Mouse (Mus musculus) cerebellum, adult 9-10 months (tissue): ENCODE data around the gene Ltk.
"Not testable (repeated sequence)": the region's sequence is repeated elsewhere in the genome, so short reads cannot be mapped to it uniquely, and the experiment has no call there.

Source experiments
- DNase-seq: peaks from one replicate; pipeline ENCODE4 v3.0.0; 2022

Gene Ltk

DNA sequence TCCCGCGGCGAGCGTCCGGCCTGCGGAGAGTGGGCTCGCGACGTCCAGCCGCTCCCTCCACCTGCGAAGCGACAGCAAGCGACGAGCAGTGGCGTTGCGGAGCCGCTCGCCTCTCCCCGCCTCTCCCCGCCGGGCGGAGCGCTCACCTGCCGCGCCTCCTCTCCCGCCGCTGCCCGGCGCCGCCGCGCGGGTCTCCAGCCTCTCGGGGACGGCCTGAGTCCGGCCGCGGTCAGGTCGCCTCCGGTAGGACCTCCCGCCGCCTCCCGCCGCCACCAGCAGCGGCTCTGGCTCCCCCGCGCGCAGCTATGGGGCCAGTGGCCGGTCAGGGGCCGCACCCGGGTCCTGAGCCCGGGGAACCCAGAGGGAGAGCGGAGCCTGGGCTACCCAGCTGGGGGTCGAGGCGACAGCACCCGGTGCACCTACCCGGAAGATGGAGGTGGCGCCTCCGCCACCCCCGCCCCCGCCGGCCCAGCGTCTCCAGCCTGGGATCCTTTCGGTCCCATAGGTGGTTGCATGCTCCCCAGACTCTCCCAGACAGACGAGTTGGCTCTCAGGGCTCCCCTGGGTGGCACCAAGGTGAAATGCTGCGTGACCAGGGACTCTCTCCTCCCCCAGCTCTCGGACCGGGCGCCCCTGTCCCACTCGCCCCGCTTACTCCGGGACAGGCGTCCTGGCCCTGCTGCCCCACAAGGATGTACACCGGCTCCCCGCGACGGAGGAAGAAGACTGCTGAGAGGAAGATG, 2.0 kb downstream of the Ltk start:
- DNase-seq = peak; percentile 33

GRCm38 (mm10) chr2:119757601-119758100, 2.6 kb downstream of the Ltk start:
- peak; percentile 33 for DNase-seq

GRCm38 (mm10) chr2:119749260-119749659, 11.0 kb downstream of the Ltk start:
- DNase-seq = no peak

GRCm38 (mm10) chr2:119747554-119747953, 12.7 kb downstream of the Ltk start:
- no peak for DNase-seq

GRCm38 (mm10) chr2:119745281-119745680, 14.9 kb downstream of the Ltk start:
- DNase-seq = peak; percentile 31

DNA sequence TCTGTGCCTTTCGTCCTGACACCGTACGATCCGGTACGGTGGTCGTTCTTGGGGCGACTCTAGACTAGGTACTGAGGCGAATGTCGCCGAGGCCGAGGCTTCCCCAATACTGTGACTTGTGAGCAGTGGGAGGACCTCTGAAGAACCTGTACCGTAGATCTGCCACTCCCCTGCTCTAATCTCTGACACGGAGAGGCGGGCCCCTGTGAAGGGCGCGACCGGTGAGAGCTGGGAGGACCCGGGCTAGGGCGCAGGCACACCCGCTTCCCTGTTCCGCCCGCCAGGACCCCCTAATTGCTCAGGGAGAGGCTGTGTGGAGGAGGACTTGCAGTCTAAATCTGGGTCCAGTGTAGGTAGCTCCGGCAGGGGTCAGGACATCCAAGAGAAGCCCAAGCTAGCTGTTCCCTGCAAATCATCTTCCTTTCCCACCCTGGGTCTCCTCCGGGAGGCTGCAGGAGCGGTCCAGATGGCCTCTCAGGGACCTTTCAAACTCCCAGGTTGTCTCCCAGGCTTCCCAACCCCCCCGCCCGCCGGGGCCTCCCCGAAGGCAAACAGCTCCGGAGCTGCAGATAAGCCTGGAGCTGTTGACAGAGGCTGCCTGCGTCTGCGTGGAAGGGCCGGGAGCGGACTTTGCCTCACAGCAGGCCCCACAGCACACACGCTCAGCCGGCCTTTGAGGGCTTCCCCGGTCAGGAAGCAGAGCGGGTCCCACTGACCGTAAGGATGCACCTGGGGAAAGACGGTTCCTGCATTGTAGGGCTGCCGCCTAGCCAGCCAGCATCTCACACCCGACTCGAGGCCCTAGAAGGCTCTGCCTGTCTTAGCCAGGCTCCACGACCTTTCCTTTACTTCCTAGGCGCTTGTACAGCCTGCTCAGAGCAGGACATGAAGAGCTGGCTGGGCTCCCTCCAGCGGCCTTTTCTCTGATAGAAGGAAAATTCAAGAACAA, 15.8 kb downstream of the Ltk start:
- DNase-seq = no peak

DNA sequence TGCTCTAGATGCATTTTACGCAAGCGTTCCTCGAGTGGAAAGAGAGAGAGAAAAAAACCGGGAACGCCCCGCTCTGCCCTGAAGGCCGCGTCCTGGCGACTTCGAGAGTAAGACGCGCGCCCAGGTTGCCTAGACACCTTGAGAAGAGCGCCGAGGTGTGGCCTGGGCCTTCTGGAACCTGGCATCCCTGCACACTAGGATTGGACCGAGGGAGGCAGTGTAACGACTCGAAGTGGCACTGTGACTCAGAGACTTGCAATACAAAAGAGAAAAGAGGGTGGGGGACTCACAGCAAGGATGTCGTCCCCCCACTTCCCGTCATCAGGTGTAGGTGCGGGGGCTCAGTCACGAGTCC, 16.4 kb downstream of the Ltk start:
- DNase-seq = no peak

- DNase-seq = no peak
Measured at GRCm38 (mm10) chr2:119743176-119743807, 16.9 kb downstream of the Ltk start.

GRCm38 (mm10) chr2:119742461-119743175, 17.6 kb downstream of the Ltk start:
- DNase-seq = no peak

- DNase-seq = no peak
Measured at GRCm38 (mm10) chr2:119741581-119742411, 18.4 kb downstream of the Ltk start, which contains the start of gene Itpka. Gene Itpka, plus strand, starts transcription at chr2:119742337.

DNA sequence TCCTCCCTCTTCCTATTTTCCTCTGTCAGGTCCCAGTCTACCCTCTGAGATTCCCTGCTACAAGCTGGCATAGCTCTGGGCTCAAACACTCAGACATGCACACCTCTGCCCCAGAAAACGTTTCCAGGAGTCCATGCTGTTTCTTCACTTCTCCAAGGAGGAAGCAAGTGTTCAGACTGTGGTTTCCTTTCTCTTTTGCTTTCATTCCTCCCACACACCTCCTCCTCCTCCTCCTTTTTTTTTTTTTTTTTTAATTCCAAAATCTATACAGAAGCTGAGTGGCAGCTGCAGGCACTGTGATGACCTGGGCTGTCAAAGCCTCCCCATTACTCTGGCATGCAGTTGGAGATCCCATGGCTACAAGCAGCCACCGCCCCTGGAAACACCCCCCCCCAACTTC, 19.7 kb downstream of the Ltk start:
- no peak for DNase-seq

DNA sequence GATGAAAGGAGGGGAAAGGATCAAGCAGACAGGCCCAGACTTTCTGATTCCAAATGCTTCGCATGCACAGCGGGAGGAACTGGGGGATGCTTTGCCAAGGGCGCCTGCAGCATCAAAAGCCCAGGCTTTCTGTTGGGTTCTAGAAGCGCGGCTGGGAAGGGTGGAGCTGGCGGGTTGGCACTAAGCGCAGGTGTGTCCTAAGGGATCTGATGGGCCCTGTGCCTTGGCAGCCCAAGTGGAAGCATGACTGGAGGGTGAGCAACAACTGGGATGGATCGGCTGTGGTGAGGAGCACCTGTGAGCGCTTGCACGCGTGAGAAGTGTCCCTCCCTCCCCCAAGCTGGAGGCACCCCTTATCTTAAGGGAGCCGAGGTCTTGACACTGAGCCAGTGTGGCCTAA, 23.1 kb downstream of the Ltk start:
- DNase-seq = no peak

DNA sequence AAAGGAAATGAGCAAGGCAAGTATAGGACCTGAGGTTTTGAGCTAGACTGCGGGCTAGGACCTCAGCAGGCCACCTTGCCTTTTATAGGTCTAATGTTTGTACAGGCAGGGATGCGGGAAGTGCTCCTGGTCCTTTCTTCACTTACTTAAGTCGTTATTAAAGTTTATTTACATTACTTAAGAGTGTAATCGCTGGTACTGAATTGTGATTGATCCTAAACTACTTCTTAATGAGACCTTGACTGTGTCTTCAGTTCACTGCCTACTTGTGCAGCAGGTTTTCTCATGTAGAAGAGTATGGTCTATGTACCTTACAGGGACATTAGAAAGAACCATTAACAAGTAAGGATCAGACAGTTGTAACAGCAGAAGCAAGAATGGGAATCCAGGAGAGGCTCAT, 29.5 kb downstream of the Ltk start:
- DNase-seq = no peak

- DNase-seq = no peak
Measured at GRCm38 (mm10) chr2:119727762-119728416, 32.3 kb downstream of the Ltk start.

DNA sequence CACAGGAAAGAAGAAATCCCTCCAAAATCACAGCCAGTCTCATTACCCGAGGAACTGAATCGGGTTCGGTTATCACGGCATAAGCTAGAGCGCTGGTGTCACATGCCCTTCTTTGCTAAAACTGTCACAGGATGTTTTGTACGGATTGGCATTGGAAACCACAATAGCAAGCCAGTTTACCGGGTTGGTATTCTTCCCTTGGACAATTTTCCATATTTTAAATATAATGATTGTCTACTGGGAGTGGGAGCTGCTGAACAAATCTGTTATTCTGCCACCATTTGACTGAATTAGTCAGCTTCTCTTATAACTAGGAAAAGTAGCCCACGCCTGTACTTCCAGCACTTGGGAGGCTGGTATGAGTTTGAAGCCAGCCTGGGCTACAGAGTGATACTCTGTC, 39.2 kb downstream of the Ltk start:
- DNase-seq = no peak

DNA sequence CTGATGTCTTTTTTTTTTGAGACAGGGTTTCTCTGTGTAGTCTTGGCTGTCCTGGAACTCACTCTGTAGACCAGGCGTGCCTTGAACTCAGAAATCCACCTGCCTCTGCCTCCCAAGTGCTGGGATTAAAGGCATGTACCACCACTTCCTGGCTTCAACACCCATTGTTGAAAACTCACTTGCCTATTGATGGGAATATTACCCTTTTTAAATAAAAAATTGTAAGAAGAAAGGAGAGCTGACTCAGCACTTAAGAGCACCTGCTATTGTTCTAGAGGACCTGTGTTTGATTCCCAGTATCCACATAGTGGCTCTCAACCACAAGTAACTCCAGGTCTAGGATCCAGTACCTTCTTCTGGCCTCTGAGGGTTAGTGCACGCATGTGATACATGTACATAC, 44.4 kb downstream of the Ltk start:
- DNase-seq = not testable (repeated sequence)

DNA sequence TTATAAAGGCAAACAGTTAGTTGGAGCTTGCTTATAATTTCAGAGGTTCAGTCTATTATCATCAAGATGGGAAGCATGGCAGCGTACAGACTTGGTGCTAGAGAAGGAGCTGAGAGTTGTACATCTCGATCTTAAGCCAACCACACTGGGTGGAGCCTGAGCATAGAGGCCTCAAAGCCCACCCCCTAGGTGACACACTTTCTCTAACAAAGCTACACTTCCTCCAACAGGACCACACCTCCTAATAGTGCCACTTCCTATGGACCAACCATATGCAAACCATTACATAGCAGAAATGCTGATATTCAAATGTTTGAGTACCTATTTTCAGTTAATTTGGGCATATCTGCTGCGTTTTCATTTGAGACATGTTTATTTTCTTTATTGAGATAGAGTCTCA, 50.2 kb downstream of the Ltk start:
- no peak for DNase-seq

DNA sequence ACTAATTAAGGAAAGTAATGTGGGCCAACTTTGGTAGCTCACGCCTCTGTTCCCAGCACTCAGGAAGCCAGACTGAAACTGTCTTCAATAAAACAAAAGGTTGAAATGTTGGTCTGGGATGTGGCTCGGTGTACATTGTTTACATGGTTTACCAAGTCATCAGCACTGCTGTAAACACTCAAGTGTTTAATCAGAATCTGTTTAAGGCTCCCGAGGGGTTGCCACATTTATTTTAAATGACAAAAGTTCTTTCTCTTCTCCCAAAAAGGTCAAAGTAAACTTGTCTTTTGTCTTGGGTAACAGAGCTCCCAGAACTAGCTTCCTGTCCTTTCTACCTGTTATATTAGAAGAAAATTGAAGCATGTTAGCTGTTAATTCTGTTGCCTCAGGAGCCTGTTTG, 52.6 kb downstream of the Ltk start:
- no peak for DNase-seq

DNA sequence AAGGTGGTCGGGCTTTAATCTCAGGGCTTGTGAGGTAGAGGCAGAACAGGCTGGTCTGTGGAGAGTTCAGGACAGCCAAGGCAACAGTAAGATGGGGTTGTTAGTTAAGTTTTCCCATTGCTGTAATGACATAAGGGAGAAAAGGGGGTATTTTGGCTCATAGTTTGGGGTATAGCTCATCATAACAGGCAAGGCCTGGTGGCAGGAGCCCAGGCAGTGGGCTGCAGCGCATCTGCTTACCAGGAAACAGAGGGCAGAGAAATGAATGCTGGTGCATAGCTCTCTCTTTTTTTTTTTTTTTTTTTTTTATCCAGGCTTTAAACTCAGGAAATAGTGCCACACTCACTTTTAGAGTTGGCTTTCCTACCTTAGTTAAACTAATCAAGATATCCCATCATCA, 57.1 kb downstream of the Ltk start:
- no peak for DNase-seq
